Mouse (Mus musculus) urinary bladder, postnatal 10 days (tissue): Measurements from ENCODE around the gene Islr.
"Not testable (repeated sequence)": the region's sequence is repeated elsewhere in the genome, so short reads cannot be mapped to it uniquely, and the experiment has no call there.

Experiments
- DNase-seq: peaks from one replicate; pipeline ENCODE4 v3.0.0; 2022; ENCODE audit warnings: low spot score

Islr gene

GRCm38 (mm10) chr9:58203516-58204447 is at the start of gene Islr, which contains the start of gene Islr2:
Gene Islr (minus strand): TSS chr9:58204306.
Gene Islr2 (minus strand): TSS chr9:58204319.
- DNase-seq = no peak

- not testable (repeated sequence) for DNase-seq
These were observed 49.7 kb upstream of the Islr start for GRCm38 (mm10) chr9:58253805-58254122.

- DNase-seq = peak; percentile 82
These were observed 49.1 kb upstream of the Islr start, which contains the start of gene Stoml1 for GRCm38 (mm10) chr9:58253033-58253804. Gene Stoml1 (plus strand): TSS chr9:58253164.

- not testable (repeated sequence) for DNase-seq
These were observed 46.6 kb upstream of the Islr start for GRCm38 (mm10) chr9:58250730-58251129.

- no peak for DNase-seq
These were observed 46.2 kb upstream of the Islr start for GRCm38 (mm10) chr9:58250322-58250721.

GRCm38 (mm10) chr9:58249592-58250192 is 45.6 kb upstream of the Islr start, which contains the start of gene Pml:
Gene Pml (minus strand): TSS chr9:58249786.
- DNase-seq = no peak

GRCm38 (mm10) chr9:58248746-58249413 is 44.8 kb upstream of the Islr start:
- no peak for DNase-seq

GRCm38 (mm10) chr9:58247064-58247759 is 43.1 kb upstream of the Islr start:
- peak; percentile 52 for DNase-seq

GRCm38 (mm10) chr9:58246083-58246591 is 42.0 kb upstream of the Islr start:
- DNase-seq = no peak

- no peak for DNase-seq
These were observed 39.6 kb upstream of the Islr start for GRCm38 (mm10) chr9:58243696-58244095.

- DNase-seq = no peak
These were observed 38.6 kb upstream of the Islr start for GRCm38 (mm10) chr9:58242696-58243095.

- DNase-seq = no peak
These were observed 37.8 kb upstream of the Islr start for GRCm38 (mm10) chr9:58241780-58242485.

GRCm38 (mm10) chr9:58234502-58235015 is 30.5 kb upstream of the Islr start:
- DNase-seq = no peak

- no peak for DNase-seq
These were observed 28.3 kb upstream of the Islr start for GRCm38 (mm10) chr9:58232374-58232773.

GRCm38 (mm10) chr9:58231746-58232145 is 27.6 kb upstream of the Islr start:
- no peak for DNase-seq

GRCm38 (mm10) chr9:58228777-58229466 is 24.8 kb upstream of the Islr start:
- DNase-seq = no peak

- no peak for DNase-seq
These were observed 22.1 kb upstream of the Islr start for GRCm38 (mm10) chr9:58225915-58226913.

GRCm38 (mm10) chr9:58224356-58224755 is 20.2 kb upstream of the Islr start:
- DNase-seq = no peak
